Mouse (Mus musculus): ENCODE measurements at regions not wholly inside any gene's neighbourhood (a gene's known extent, or its start where the extent isn't known, plus 50 kb on each side); places are given as distances from the start of the nearest gene placed in this dataset.
"Not testable (repeated sequence)": the region's sequence is repeated elsewhere in the genome, so short reads cannot be mapped to it uniquely, and the experiment has no call there.

GRCm38 (mm10) chr2:53276435-53276834 is 84.9 kb downstream of the Arl6ip6 start:
- no peak for DNase-seq (ENCODE audit: low spot score)

DNA sequence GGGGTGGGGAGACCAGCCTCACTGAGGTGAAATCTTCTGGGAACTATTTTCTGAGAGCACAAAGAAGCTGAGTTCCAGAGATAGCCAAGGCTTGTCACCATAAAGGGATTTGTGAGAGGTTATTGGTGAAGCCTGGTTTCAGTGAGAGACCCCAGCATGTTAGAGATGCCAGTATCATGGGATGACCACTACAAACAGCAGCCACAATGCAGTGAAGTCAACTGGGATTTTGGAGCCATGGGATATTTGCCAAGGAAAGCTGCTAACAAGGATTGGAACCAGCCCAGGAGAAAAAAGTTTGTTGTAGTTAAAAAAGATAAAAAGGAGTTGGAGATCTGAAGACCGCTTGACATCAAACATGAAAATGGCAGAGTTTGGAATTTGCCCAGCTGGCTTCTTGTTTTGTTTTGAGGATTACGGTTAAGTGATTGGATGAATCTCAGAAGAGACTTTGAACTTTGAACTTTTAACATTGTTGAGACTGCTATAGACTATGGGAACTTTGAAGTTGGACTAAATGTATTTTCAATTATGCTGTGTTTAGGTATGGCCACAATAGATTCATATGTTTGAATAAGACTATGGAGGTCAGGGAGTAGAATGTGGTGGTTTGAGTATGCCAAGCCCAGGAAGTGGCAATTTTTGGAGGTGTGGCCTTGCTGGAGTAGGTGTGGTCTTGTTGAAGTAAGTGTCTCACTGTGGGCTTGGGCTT is 110.3 kb downstream of the Arl6ip6 start:
- DNase-seq (ENCODE audit: low spot score): no peak

DNA sequence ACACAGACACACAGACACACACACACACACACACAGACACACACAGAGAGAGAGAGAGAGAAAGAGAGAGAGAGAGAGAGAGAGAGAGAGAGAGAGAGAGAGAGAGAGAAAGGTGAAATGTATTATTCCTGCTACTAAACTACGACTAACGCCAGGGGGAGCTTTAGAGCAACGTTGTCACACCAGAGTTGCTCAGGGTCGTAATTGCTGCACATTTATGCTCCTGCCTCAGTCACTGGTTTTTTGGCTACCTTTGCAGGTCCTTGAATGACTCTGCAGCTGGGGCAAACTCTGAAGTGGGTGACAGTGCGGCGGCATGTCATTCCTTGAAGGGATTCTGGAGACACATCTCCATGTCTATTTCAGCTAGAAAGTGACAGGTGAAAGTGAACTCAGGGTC is 139.2 kb downstream of the Arl6ip6 start:
- peak; percentile 15 for DNase-seq (ENCODE audit: low spot score)

- DNase-seq (ENCODE audit: low spot score): no peak
Measured at GRCm38 (mm10) chr2:53359026-53359425, 167.5 kb downstream of the Arl6ip6 start.

GRCm38 (mm10) chr2:53382348-53382747 is 190.8 kb downstream of the Arl6ip6 start:
- DNase-seq (ENCODE audit: low spot score): no peak

GRCm38 (mm10) chr2:53384545-53385176 is 193.1 kb downstream of the Arl6ip6 start:
- no peak for DNase-seq (ENCODE audit: low spot score)

GRCm38 (mm10) chr2:53388652-53389051 is 197.1 kb downstream of the Arl6ip6 start:
- no peak for DNase-seq (ENCODE audit: low spot score)

- DNase-seq (ENCODE audit: low spot score): no peak
Measured at GRCm38 (mm10) chr2:53414471-53414870, 222.9 kb downstream of the Arl6ip6 start.

DNA sequence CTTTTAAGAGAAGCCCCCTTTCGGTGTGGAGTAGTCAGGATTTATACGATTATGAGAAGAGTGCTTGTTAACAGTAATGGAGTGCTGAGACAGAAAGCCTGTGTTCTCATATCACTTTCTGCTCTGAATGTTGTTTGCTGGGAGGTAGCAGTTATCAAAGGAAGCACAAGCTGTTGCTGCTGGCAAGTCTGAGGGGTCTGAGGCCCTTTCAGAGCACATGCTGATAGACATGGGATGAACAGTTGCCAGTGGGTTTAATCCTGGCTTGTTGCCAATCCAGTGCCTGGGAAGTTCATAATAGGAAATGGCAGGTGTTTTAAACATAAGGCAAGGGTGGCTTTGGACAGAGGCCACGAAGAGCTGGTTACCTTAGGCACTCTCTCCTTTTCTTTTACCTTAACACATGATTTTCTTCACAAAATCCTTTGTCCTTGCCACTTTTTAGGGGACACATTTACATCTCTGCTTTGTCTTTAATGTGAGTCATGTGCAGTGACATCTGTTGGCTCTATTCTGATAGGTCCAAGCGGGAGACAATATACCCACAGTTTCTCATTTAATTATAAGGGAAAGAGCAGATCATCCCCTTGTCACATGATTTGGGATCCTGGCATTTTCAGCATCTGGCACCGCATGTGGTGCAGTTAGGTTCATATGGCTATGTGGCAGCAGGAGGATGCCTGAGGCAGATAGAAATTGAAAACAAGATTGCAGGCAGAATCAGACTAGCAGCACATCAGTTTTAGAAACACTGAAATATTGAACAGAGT is 245.7 kb downstream of the Arl6ip6 start:
- no peak for DNase-seq (ENCODE audit: low spot score)

DNA sequence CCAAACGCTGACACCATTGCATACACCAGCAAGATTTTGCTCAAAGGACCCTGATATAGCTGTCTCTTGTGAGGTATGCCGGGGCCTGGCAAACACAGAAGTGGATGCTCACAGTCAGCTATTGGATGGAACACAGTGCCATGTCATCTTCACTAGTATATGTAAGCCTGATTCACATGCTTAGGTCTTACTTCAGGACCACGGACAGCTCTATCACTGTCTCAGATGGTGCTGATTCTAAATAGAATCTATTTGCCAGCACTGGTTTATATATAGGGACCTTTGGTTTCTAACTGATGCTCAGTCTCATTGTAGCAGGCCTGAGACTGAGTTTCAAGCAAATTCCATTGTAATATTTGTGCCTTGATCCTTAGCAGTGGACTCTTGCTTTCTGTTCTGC is 248.8 kb downstream of the Arl6ip6 start:
- DNase-seq (ENCODE audit: low spot score): peak; percentile 18

GRCm38 (mm10) chr2:53460265-53460664 is 268.7 kb downstream of the Arl6ip6 start:
- DNase-seq (ENCODE audit: low spot score): no peak

DNA sequence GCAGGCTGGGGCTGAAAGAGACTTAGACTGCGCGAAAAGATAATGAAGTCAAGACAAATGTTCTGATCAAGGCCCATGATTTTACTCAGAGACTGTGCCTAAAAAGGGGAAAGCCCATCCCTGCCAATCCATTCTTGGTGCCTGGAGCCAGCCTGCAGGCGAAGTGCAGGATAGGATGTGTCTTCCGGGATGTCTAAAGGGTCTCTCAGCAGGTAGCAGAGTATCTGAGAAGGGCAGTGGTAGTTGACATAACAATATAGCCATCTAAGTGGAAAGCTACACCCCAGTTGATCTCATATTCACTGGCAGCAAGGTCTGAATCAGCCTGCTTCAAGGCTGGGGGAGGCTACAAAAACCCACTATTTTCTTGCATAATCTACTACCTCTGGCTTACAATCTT is 282.9 kb downstream of the Arl6ip6 start:
- no peak for DNase-seq (ENCODE audit: low spot score)

DNA sequence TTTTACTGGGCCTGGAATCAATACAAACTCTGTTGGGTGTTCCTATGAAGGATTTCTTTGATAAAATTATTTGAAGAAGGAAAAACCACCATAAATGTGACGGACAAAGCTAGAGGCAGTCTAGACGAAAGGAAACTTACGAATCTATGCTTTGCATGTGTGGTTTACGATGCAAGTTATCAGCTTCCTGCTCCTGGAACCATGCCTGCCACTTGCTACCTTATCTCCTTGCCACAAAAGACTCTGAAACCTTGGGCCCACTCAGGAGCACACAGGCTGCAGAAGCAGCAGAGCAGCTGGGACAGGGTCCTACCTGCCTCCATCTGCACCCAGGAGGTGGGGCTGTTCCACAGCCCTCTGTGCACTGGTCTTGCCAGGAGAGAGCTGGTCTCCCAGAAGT is 287.5 kb downstream of the Arl6ip6 start:
- not testable (repeated sequence) for DNase-seq (ENCODE audit: low spot score)

DNA sequence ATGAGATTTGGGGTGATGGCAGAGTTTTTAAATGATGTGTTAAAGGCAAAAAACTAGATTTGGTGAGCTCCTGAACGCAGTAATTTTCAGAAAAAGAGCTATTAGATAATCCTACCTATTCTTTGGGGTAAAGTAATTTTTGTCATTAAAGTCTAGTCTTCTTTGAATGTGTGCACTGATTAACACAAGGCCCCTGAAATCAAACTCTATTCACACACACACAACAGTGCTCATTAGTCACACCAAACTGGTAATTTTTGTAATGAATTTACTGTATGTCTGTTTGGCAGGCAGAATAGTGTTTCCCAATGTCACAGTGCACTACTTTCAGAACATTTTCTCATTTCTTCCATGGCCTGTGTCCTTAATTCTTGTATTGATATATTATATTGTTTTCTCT is 296.8 kb downstream of the Arl6ip6 start:
- DNase-seq (ENCODE audit: low spot score): no peak

- no peak for DNase-seq (ENCODE audit: low spot score)
Measured at GRCm38 (mm10) chr2:53490805-53491585, 299.5 kb downstream of the Arl6ip6 start.

DNA sequence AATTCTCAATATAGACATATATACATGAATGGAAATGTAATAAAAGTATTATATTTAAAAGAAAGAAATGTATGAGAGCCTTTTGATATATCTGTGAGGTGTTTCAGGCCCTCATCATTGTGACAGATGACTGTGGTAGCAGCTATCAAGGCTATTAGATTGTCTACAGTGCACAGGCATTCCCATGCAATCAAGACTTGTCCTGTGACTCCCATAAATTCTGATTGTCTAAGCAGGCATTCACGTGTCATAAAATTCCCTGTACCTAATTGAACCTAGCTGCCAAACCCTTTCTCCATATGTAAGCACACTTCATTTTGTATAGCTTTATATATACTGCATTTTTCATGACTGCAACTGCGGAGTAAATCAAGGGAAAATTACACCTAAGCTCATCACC is 301.3 kb downstream of the Arl6ip6 start:
- DNase-seq (ENCODE audit: low spot score): no peak

DNA sequence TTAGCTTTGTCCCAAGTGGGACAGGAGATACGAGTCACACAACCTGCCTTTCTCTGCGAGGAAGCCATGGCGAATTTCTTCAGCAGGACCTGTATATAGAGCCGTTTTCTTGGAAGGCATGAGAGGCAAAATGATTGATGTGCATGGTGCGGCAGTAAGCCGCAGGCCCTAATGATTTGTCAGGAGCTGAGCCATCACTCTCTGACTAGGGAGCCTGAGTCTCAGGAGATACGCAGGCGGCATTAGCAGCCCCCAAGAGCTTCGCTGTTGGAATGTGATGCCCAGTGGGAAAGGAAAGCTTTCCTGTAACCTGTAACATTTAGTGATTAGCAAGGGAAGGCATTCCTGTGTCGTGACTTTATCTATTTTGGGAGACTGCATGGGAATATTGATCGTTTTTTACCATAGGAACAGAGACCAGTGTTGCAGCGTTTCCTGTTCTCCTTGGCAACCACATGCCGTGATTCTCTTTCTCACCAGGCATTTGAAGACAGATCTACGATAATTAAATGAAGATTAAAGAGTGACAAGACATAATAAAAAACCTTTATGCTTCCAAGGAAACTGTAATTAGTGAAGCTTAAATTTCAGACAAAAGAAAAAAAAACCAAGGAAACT is 310.2 kb downstream of the Arl6ip6 start:
- no peak for DNase-seq (ENCODE audit: low spot score)

GRCm38 (mm10) chr2:53502275-53502667 is 310.7 kb downstream of the Arl6ip6 start:
- no peak for DNase-seq (ENCODE audit: low spot score)

DNA sequence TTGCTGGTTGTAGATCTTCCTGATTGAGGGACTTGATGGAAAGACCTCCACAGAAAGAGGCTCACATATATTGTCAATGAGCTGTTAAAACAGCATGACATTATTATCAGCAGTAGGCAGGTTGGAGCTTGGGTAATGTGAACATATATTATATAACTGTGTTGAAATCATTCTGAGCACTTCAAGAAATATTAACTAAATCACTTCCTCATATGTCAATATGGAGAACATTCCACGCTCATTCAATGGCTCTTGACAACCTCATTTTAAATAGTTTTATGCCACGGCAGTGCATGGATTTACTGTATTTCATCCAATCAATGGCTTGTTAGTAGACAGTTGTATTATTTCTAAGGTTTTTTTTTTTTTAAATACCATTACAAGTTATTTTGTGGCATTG is 350.6 kb downstream of the Arl6ip6 start:
- no peak for DNase-seq (ENCODE audit: low spot score)

DNA sequence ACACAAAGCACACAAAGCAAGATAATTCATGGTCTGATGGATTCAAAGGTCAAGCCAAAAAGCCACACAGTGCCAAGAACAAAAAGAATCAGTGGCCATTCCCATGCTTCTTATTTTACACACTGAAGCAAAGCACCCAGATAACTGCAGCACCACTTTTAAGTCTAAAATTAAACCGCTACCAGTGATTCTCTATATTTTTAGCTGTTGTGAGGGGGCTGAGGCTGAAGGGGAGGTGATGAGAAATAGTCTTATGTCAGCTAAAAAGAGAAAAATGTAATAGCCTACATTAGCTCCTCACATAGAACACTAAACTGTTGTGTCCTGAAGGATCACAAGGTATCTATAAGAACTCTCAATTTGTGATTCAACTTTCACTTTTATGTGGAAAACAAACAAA is 382.5 kb downstream of the Arl6ip6 start:
- DNase-seq (ENCODE audit: low spot score): no peak

- no peak for DNase-seq (ENCODE audit: low spot score)
Measured at GRCm38 (mm10) chr2:53605829-53606228, 414.3 kb downstream of the Arl6ip6 start.

DNA sequence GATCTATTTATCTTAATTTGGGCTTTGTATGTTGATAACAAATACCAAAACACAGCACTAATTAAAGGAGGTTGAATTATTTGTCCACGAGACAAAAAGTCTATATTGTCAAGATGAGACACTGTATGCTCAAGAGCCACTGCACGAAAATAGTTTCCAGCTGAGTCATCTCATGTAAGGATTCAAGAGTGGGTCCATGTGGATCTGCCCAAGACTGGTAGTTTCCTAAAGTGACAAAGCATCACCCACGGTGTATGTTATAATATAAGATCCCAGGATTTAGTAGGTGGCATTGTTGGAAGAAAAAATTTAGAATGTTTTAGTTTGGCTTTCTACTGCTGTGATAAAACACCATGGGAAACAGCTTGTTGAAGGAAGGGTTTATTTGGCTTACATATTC is 428.2 kb downstream of the Arl6ip6 start:
- no peak for DNase-seq (ENCODE audit: low spot score)

All from ovary, postnatal 14 days (tissue).